Mouse (Mus musculus) Patski (cell line): ENCODE data around the gene Cnot1. TPM values are rescaled to one million over a fixed set of nuclear protein-coding genes. Genes with fewer than 3 reads are reported as not detected.

ENCODE experiments used
- ATAC-seq: fragments of 100-300 bp; one replicate; pipeline ENCODE4 v1.8.0; 2021
- CTCF ChIA-PET: fragments of 350-600 bp; sonication (Branson Sonifier 250); formaldehyde crosslinking; loops from one replicate; lab custom pipeline; 2022; ENCODE audit warnings: inconsistent platforms; lab: Charles Lee
- POLR2A ChIA-PET: fragments of 350-600 bp; sonication (Branson Sonifier 250); formaldehyde crosslinking; loops from one replicate; lab custom pipeline; 2022; ENCODE audit warnings: antibody characterized with exemption, inconsistent platforms; lab: Charles Lee
- DNase-seq: peaks from one replicate; pipeline ENCODE4 v3.0.0-alpha.2; 2011; ENCODE audit warnings: low read depth, low spot score
- H3K27me3 ChIP-seq: fragments of 371-371 bp; one replicate; pipeline ENCODE4 v1.5.1; 2021
- CTCF ChIP-seq: fragments of 100-300 bp; IDR thresholded peaks from one replicate; pipeline ENCODE4 v1.5.1; 2021
- in situ Hi-C: fragments of 300-500 bp; cut with MboI; formaldehyde crosslinking; loops from 3 replicates; pipeline ENCODE4 v1.11.1; 2018; ENCODE audit warnings: low pct_unique_long_range_greater_than_20kb, mixed read lengths
- polyA plus RNA-seq: library from polyadenylated mRNA; unstranded; gene quantifications from one replicate; pipeline ENCODE4 v1.2.3, GENCODE M21; 2021

The Cnot1 gene
- polyA plus RNA-seq, 1 experiment from 2014 or later = 115 TPM

- peaks cover 43% of the 10 kb centered on the region for H3K27me3 ChIP-seq
- TF ChIP-seq CTCF = no peak
- DNase-seq (no peak), ATAC-seq (no peak)
- ChIA-PET CTCF (interaction anchor here (1.1 to 2.6 kb wide), 6 partner anchors 9 to 112 kb away, joined by 3 to 31 read pairs (median 12); no protein-coding TSS in a partner anchor), POLR2A (interaction anchor here (0.6 to 0.7 kb wide), 2 partner anchors 21 to 757 kb away, joined by 4 to 5 read pairs; no protein-coding TSS in a partner anchor)
- in situ Hi-C loops = loop anchor here (5.0 to 25.0 kb wide), 2 partner anchors 96 to 361 kb away; partner anchors contain the start of genes Usb1 and Zfp319
Measured at GRCm38 (mm10) chr8:95698179-95698578, 109.1 kb downstream of the Cnot1 start.

- in situ Hi-C loops = loop anchor here (5.0 to 25.0 kb wide), 2 partner anchors 95 to 360 kb away; partner anchors contain the start of genes Usb1 and Zfp319
- H3K27me3 ChIP-seq = peaks cover 43% of the 10 kb centered on the region
- ATAC-seq (peak; percentile 82), DNase-seq (no peak)
- ChIA-PET POLR2A (no interaction called here), CTCF (interaction anchor here (0.7 to 2.7 kb wide), 17 partner anchors 8 to 156 kb away, joined by 3 to 31 read pairs (median 4); no protein-coding TSS in a partner anchor)
- TF ChIP-seq CTCF = no peak
Measured at GRCm38 (mm10) chr8:95697128-95697527, 110.1 kb downstream of the Cnot1 start.

- ChIA-PET POLR2A (no interaction called here), CTCF (interaction anchor here (0.8 to 2.7 kb wide), 13 partner anchors 8 to 156 kb away, joined by 3 to 31 read pairs (median 6); no protein-coding TSS in a partner anchor)
- TF ChIP-seq CTCF = no peak
- in situ Hi-C loops = loop anchor here (5.0 to 25.0 kb wide), 2 partner anchors 94 to 359 kb away; partner anchors contain the start of genes Usb1 and Zfp319
- ATAC-seq (no peak), DNase-seq (no peak)
- H3K27me3 ChIP-seq = peaks cover 41% of the 10 kb centered on the region
Measured at GRCm38 (mm10) chr8:95696661-95697060, 110.6 kb downstream of the Cnot1 start.

- CTCF ChIA-PET = interaction anchor here (1.1 kb wide), 1 partner anchor 93 kb away, joined by 3 read pairs; no protein-coding TSS in a partner anchor
- DNase-seq = no peak
- H3K27me3 ChIP-seq = peaks cover 44% of the 10 kb centered on the region
- POLR2A ChIA-PET = no interaction called here
- no peak for TF ChIP-seq CTCF
- ATAC-seq = no peak
- in situ Hi-C loops = loop anchor here (5.0 to 25.0 kb wide), 2 partner anchors 92 to 357 kb away; partner anchors contain the start of genes Usb1 and Zfp319
Measured at GRCm38 (mm10) chr8:95694631-95695030, 112.6 kb downstream of the Cnot1 start.

GRCm38 (mm10) chr8:95690929-95691541 lies 116.2 kb downstream of the Cnot1 start:
- peaks cover 34% of the 10 kb centered on the region for H3K27me3 ChIP-seq
- ChIA-PET POLR2A (no interaction called here), CTCF (no interaction called here)
- no peak for DNase-seq
- no peak for TF ChIP-seq CTCF
- ATAC-seq = no peak
- in situ Hi-C loops = loop anchor here (25.0 kb wide), 1 partner anchor 354 kb away; the partner anchor contains the start of genes Usb1 and Zfp319

GRCm38 (mm10) chr8:95688073-95688672 lies 119.1 kb downstream of the Cnot1 start:
- ChIA-PET CTCF (interaction anchor here (2.1 kb wide), 1 partner anchor 9 kb away, joined by 6 read pairs; no protein-coding TSS in a partner anchor), POLR2A (no interaction called here)
- peaks cover 29% of the 10 kb centered on the region for H3K27me3 ChIP-seq
- TF ChIP-seq CTCF = no peak
- no peak for DNase-seq
- in situ Hi-C loops = loop anchor here (25.0 kb wide), 1 partner anchor 351 kb away; the partner anchor contains the start of genes Usb1 and Zfp319
- no peak for ATAC-seq

GRCm38 (mm10) chr8:95678024-95678611 lies 129.1 kb downstream of the Cnot1 start:
- DNase-seq (no peak), ATAC-seq (peak; percentile 41)
- no peak for TF ChIP-seq CTCF
- in situ Hi-C loops = loop anchor here (25.0 kb wide), 1 partner anchor 341 kb away; the partner anchor contains the start of genes Usb1 and Zfp319
- ChIA-PET POLR2A (no interaction called here), CTCF (no interaction called here)
- peaks cover 22% of the 10 kb centered on the region for H3K27me3 ChIP-seq

- POLR2A ChIA-PET = no interaction called here
Measured at GRCm38 (mm10) chr8:95677591-95678023, 129.7 kb downstream of the Cnot1 start.

GRCm38 (mm10) chr8:95676631-95677030 lies 130.6 kb downstream of the Cnot1 start, which contains the start of gene Ndrg4:
Ndrg4 (plus strand) TSS chr8:95676980.
- DNase-seq (no peak), ATAC-seq (no peak)
- CTCF ChIA-PET = no interaction called here

More at GRCm38 (mm10) chr8:95677591-95678023, 129.7 kb downstream of the Cnot1 start:
- peaks cover 22% of the 10 kb centered on the region for H3K27me3 ChIP-seq
- no peak for ATAC-seq
- DNase-seq = no peak
- CTCF ChIA-PET = no interaction called here
- in situ Hi-C loops = loop anchor here (25.0 kb wide), 1 partner anchor 340 kb away; the partner anchor contains the start of genes Usb1 and Zfp319
- no peak for TF ChIP-seq CTCF

GRCm38 (mm10) chr8:95672811-95673210 lies 134.5 kb downstream of the Cnot1 start:
- no peak for ATAC-seq
- DNase-seq = no peak
- peaks cover 8% of the 10 kb centered on the region for H3K27me3 ChIP-seq
- POLR2A ChIA-PET = no interaction called here
- CTCF ChIA-PET = no interaction called here
- in situ Hi-C loops = no loop called here
- no peak for TF ChIP-seq CTCF

More at GRCm38 (mm10) chr8:95676631-95677030, 130.6 kb downstream of the Cnot1 start, which contains the start of gene Ndrg4:
- peaks cover 22% of the 10 kb centered on the region for H3K27me3 ChIP-seq
- POLR2A ChIA-PET = no interaction called here
- no peak for TF ChIP-seq CTCF
- in situ Hi-C loops = loop anchor here (25.0 kb wide), 1 partner anchor 339 kb away; the partner anchor contains the start of genes Usb1 and Zfp319
